Mouse (Mus musculus) G1E (cell line): ENCODE measurements at regions not wholly inside any gene's neighbourhood (a gene's known extent, or its start where the extent isn't known, plus 50 kb on each side); places are given as distances from the start of the nearest gene placed in this dataset.

Experiments
- ATAC-seq: 2 replicates; pipeline ENCODE4 v1.8.0; 2016; ENCODE audit warnings: mild to moderate bottlenecking; ENCODE audit not compliant: insufficient number of reproducible peaks, poor library complexity, low FRiP score, severe bottlenecking; ENCODE audit errors: extremely low read depth
- DNase-seq: peaks from one replicate; pipeline ENCODE4 v3.0.0; 2012; ENCODE audit warnings: low spot score
- H3K27me3 ChIP-seq: 2 replicates; pipeline ENCODE4 v1.6.1; 2012; ENCODE audit warnings: mild to moderate bottlenecking, low read length, inconsistent platforms; ENCODE audit not compliant: insufficient read depth
- H3K36me3 ChIP-seq: replicated peaks from 2 replicates; pipeline ENCODE3; 2012; ENCODE audit warnings: mild to moderate bottlenecking, inconsistent platforms
- H3K4me1 ChIP-seq: 2 replicates; pipeline ENCODE4 v1.6.1; 2012; ENCODE audit warnings: low read depth, low read length, inconsistent platforms, mixed read lengths; ENCODE audit not compliant: insufficient read depth
- H3K4me3 ChIP-seq: 2 replicates; pipeline ENCODE4 v1.5.1; 2012; ENCODE audit warnings: low read depth, mild to moderate bottlenecking, inconsistent platforms, low read length, moderate library complexity, mixed read lengths
- H3K9me3 ChIP-seq: replicated peaks from 2 replicates; pipeline ENCODE4 v1.6.1; 2012; ENCODE audit warnings: inconsistent platforms
- CTCF ChIP-seq: IDR thresholded peaks from 2 replicates; pipeline ENCODE4 v1.5.1; 2012; ENCODE audit warnings: low read depth, low read length, inconsistent platforms, mixed read lengths
- GATA1 ChIP-seq: IDR thresholded peaks from 2 replicates; pipeline ENCODE4 v1.6.1; 2012; ENCODE audit warnings: borderline replicate concordance, low read length, inconsistent platforms, mixed read lengths
- GATA2 ChIP-seq: IDR thresholded peaks from 2 replicates; pipeline ENCODE4 v1.6.1; 2012; ENCODE audit warnings: low read depth, low read length, inconsistent platforms, borderline replicate concordance
- POLR2AphosphoS5 ChIP-seq: IDR thresholded peaks from 2 replicates; pipeline ENCODE4 v1.6.1; 2012; ENCODE audit warnings: low read depth, low read length, inconsistent platforms; ENCODE audit not compliant: insufficient replicate concordance
- TAL1 ChIP-seq: conservative IDR thresholded peaks from 2 replicates; pipeline ENCODE4 v1.6.1; 2012; ENCODE audit warnings: low read depth, low read length, inconsistent platforms, mixed read lengths

GRCm38 (mm10) chr4:105604607-105605006, 185.1 kb upstream of the Gm12728 start:
- H3K27me3 ChIP-seq, result no peaks in the 10 kb centered on the region
- no peaks in the 10 kb centered on the region for H3K36me3 ChIP-seq
- DNase-seq, result no peak
- no peak for TF ChIP-seq GATA2
- TF ChIP-seq POLR2AphosphoS5, result no peak
- TF ChIP-seq GATA1, result no peak
- no peak for TF ChIP-seq CTCF
- no peak for TF ChIP-seq TAL1
- no peak overlapping the region for H3K4me3 ChIP-seq
- ATAC-seq, result no peak
- peaks cover 20% of the 10 kb centered on the region for H3K9me3 ChIP-seq
- no peaks in the 10 kb centered on the region for H3K4me1 ChIP-seq

- Histone ChIP-seq H3K4me3 (no peak overlapping the region), H3K4me1 (no peaks in the 10 kb centered on the region), H3K36me3 (no peaks in the 10 kb centered on the region), H3K27me3 (no peaks in the 10 kb centered on the region), H3K9me3 (peaks cover 21% of the 10 kb centered on the region)
- no peak for TF ChIP-seq TAL1
- no peak for TF ChIP-seq GATA1
- no peak for TF ChIP-seq POLR2AphosphoS5
- TF ChIP-seq GATA2, result no peak
- DNase-seq, result no peak
- ATAC-seq, result no peak
These were observed 182.9 kb upstream of the Gm12728 start for GRCm38 (mm10) chr4:105606731-105607130.

DNA sequence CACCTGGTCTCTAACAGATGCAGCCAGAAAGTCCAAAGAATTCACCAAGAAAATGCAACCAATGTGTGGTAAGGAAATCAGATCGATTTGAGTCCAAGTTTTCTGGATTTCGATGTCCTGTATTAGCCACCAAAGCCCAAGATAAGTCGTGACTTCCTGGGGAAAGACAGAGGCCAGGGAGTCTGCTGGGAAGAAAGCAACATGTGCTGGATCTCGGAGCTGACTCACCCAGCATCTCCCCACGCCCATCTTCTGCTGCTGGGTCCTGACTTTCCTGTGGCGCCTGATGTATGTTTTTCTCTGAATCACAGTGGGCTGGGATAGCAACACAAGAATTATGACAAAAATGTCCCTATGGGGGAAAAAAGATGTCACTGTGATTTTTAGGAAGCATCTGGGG, 178.8 kb upstream of the Gm12728 start:
- Histone ChIP-seq H3K36me3 (no peaks in the 10 kb centered on the region), H3K27me3 (no peaks in the 10 kb centered on the region), H3K4me1 (no peaks in the 10 kb centered on the region), H3K9me3 (peaks cover 25% of the 10 kb centered on the region), H3K4me3 (no peak overlapping the region)
- ATAC-seq (no peak), DNase-seq (no peak)
- TF ChIP-seq TAL1, result no peak
- no peak for TF ChIP-seq GATA1
- TF ChIP-seq CTCF, result no peak
- TF ChIP-seq POLR2AphosphoS5, result no peak
- TF ChIP-seq GATA2, result no peak

- Histone ChIP-seq H3K4me3 (no peak overlapping the region), H3K9me3 (peaks cover 25% of the 10 kb centered on the region), H3K36me3 (no peaks in the 10 kb centered on the region), H3K4me1 (no peaks in the 10 kb centered on the region), H3K27me3 (no peaks in the 10 kb centered on the region)
- TF ChIP-seq TAL1 (no peak), GATA2 (no peak), CTCF (no peak), POLR2AphosphoS5 (no peak), GATA1 (no peak)
- DNase-seq (no peak), ATAC-seq (no peak)
These were observed 175.3 kb upstream of the Gm12728 start for GRCm38 (mm10) chr4:105614390-105614789.

DNA sequence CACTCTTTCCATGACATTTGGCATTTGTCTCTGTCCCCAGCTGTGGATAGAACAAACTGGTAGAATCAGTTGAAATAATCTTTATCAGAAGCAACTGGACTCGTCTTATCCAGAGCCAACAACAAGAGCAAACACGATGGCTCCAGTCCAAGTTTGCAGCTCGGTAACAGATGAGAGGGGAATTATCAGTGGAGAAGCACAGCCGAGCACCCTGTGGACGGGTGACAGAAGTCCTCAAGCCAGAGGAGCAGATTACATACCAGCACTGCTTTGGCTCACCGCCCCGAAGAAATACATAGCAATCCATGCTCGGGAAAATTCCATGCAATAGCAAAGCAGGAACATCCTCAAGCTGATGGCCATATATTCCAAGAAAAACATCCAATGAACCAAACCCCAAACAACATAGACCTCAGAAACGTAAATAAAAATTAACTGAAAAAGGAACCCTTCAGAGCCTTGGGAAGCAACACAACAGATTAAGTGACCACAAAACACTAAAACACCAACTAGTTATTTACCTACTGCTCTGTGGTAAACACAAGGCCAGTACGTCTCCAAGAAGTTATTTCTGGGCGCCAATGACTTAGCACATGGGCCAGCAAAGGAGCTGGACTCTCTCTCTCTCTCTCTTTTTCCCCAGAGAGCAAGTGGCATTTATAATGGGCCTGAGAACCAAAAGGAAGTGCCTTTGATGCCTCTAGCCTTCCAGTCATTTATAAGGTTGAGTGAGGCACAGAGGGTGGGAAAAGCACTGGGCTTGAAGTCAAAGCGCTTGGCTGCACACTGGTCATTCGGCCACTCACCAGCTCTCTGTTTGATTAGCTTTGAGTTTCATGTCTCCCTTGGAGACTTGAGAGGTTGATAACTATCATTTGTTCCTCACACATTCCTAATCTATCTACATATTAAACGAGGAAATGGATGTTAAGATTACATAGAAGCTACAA, 163.0 kb upstream of the Gm12728 start:
- Histone ChIP-seq H3K4me3 (no peak overlapping the region), H3K4me1 (no peaks in the 10 kb centered on the region), H3K9me3 (peaks cover 38% of the 10 kb centered on the region), H3K27me3 (no peaks in the 10 kb centered on the region), H3K36me3 (no peaks in the 10 kb centered on the region)
- no peak for TF ChIP-seq TAL1
- no peak for TF ChIP-seq GATA1
- TF ChIP-seq POLR2AphosphoS5, result no peak
- ATAC-seq (no peak), DNase-seq (no peak)

DNA sequence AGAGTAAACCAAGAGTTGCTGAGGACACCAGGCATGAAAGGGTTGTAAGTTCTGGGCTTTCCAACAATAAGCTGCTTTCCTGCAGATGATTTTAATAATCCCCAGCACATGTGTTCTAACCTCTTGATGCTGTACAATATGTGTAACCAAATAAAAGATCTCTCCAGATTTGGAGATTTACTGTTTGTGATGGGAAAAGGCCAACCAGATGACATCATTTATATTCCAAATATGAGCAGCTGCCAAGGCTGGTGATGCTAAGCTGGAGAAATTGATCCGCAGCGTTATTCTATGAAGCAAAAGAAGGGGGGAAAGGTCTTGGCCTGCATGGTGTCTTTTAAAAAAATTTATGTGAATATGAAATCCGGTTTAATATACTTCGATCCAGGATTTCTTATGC, 160.1 kb upstream of the Gm12728 start:
- TF ChIP-seq GATA2 (no peak), POLR2AphosphoS5 (no peak), CTCF (no peak), GATA1 (no peak), TAL1 (no peak)
- no peaks in the 10 kb centered on the region for H3K27me3 ChIP-seq
- ATAC-seq (no peak), DNase-seq (no peak)
- peaks cover 49% of the 10 kb centered on the region for H3K9me3 ChIP-seq
- H3K4me1 ChIP-seq, result no peaks in the 10 kb centered on the region
- H3K4me3 ChIP-seq, result no peak overlapping the region
- no peaks in the 10 kb centered on the region for H3K36me3 ChIP-seq

GRCm38 (mm10) chr4:105630595-105631369, 158.9 kb upstream of the Gm12728 start:
- no peak for ATAC-seq

More at GRCm38 (mm10) chr4:105630595-105631369, 158.9 kb upstream of the Gm12728 start:
- Histone ChIP-seq H3K9me3 (peaks cover 49% of the 10 kb centered on the region), H3K36me3 (no peaks in the 10 kb centered on the region), H3K27me3 (no peaks in the 10 kb centered on the region), H3K4me1 (no peaks in the 10 kb centered on the region), H3K4me3 (no peak overlapping the region)
- TF ChIP-seq CTCF (no peak), GATA1 (no peak), TAL1 (no peak), POLR2AphosphoS5 (no peak), GATA2 (no peak)
- no peak for DNase-seq
